Mouse (Mus musculus) MEL (cell line): ENCODE results near the gene Pnpla1. TPM values are rescaled to one million over a fixed set of nuclear protein-coding genes. Genes with fewer than 3 reads are reported as not detected.

Experiments used
- DNase-seq: peaks from one replicate; pipeline ENCODE4 v3.0.0; 2011; ENCODE audit warnings: low read depth, low spot score
- H3K27ac ChIP-seq: 2 replicates; pipeline ENCODE4 v1.5.1; 2012; ENCODE audit warnings: low read depth, mild to moderate bottlenecking, control low read depth, low read length, moderate library complexity; ENCODE audit not compliant: control insufficient read depth
- H3K27me3 ChIP-seq, 2 experiments: fragments of 150-350 bp in 1 of 2; sonication (generic) in 1 of 2; 2 replicates each; pipeline ENCODE4 v1.6.1; 2012; ENCODE audit warnings: low read length in 2 of 2, mild to moderate bottlenecking in 2 of 2, improper control_type of control experiment in 1 of 2, moderate library complexity in 1 of 2; ENCODE audit not compliant: insufficient read depth in 2 of 2, control insufficient read depth in 1 of 2
- H3K36me3 ChIP-seq, 2 experiments: 2 replicates each; pipeline ENCODE4 v1.6.1; 2012 to 2014; ENCODE audit warnings: low read length in 2 of 2, improper control_type of control experiment in 1 of 2, inconsistent platforms in 1 of 2, mild to moderate bottlenecking in 1 of 2; ENCODE audit not compliant: insufficient read depth in 2 of 2, control insufficient read depth in 1 of 2
- H3K4me1 ChIP-seq, 2 experiments: fragments of 150-350 bp in 1 of 2; sonication (generic) in 1 of 2; 2 replicates each; pipeline ENCODE4 v1.6.1; 2012; ENCODE audit warnings: low read length in 2 of 2, improper control_type of control experiment in 1 of 2, mild to moderate bottlenecking in 1 of 2; ENCODE audit not compliant: insufficient read depth in 2 of 2, control insufficient read depth in 1 of 2
- H3K4me3 ChIP-seq, 2 experiments: fragments of 150-350 bp in 1 of 2; sonication (generic) in 1 of 2; 2 replicates each; pipeline ENCODE4 v1.5.1; 2012; ENCODE audit warnings: low read depth in 2 of 2, low read length in 2 of 2, mild to moderate bottlenecking in 2 of 2, moderate library complexity in 2 of 2, control low read depth in 1 of 2, improper control_type of control experiment in 1 of 2; ENCODE audit not compliant: control insufficient read depth in 1 of 2, insufficient read depth in 1 of 2
- H3K79me2 ChIP-seq: 2 replicates; pipeline ENCODE4 v1.6.1; 2012; ENCODE audit warnings: mild to moderate bottlenecking, low read length, moderate library complexity; ENCODE audit not compliant: control insufficient read depth, poor library complexity, insufficient read depth
- H3K9ac ChIP-seq: 2 replicates; pipeline ENCODE4 v1.6.1; 2012; ENCODE audit warnings: low read depth, mild to moderate bottlenecking, control low read depth, low read length, moderate library complexity; ENCODE audit not compliant: control insufficient read depth, poor library complexity, severe bottlenecking
- H3K9me3 ChIP-seq: fragments of 150-350 bp; sonication (generic); replicated peaks from 2 replicates; pipeline ENCODE4 v1.6.1; 2012; ENCODE audit warnings: mild to moderate bottlenecking, low read length, improper control_type of control experiment, moderate library complexity; ENCODE audit not compliant: insufficient read depth
- BHLHE40 ChIP-seq: IDR thresholded peaks from 2 replicates; pipeline ENCODE4 v1.6.1; 2012; ENCODE audit warnings: low read depth, mild to moderate bottlenecking, inconsistent platforms, low read length, improper control_type of control experiment, borderline replicate concordance
- CHD1 ChIP-seq: IDR thresholded peaks from 2 replicates; pipeline ENCODE4 v1.6.1; 2012; ENCODE audit warnings: low read depth, mild to moderate bottlenecking, inconsistent platforms, low read length, improper control_type of control experiment
- CTCF ChIP-seq, 3 experiments: IDR thresholded peaks in 2 of 3; conservative IDR thresholded peaks in 1 of 3; 2 replicates each; pipeline ENCODE4 v1.5.1; 2011 to 2012; ENCODE audit warnings: low read length in 3 of 3, low read depth in 2 of 3, mild to moderate bottlenecking in 2 of 3, improper control_type of control experiment in 1 of 3, inconsistent platforms in 1 of 3, mixed read lengths in 1 of 3, moderate library complexity in 1 of 3; ENCODE audit not compliant: control insufficient read depth in 1 of 3, insufficient read depth in 1 of 3, poor library complexity in 1 of 3, severe bottlenecking in 1 of 3
- EP300 ChIP-seq, 2 experiments: IDR thresholded peaks; 2 replicates each; pipeline ENCODE4 v1.6.1; 2011; ENCODE audit warnings: improper control_type of control experiment in 2 of 2, low read length in 2 of 2, low read depth in 1 of 2, mild to moderate bottlenecking in 1 of 2
- GABPA ChIP-seq: IDR thresholded peaks from 2 replicates; pipeline ENCODE4 v1.6.1; 2012; ENCODE audit warnings: low read depth, mild to moderate bottlenecking, inconsistent platforms, low read length, improper control_type of control experiment, moderate library complexity
- GATA1 ChIP-seq: IDR thresholded peaks from 2 replicates; pipeline ENCODE4 v1.6.1; 2011; ENCODE audit warnings: low read depth, low read length, improper control_type of control experiment
- JUND ChIP-seq: IDR thresholded peaks from 2 replicates; pipeline ENCODE4 v1.6.1; 2011; ENCODE audit warnings: low read depth, mild to moderate bottlenecking, improper control_type of control experiment, low read length
- MAFK ChIP-seq: IDR thresholded peaks from 2 replicates; pipeline ENCODE4 v1.6.1; 2011; ENCODE audit warnings: low read depth, mild to moderate bottlenecking, low read length, improper control_type of control experiment, borderline replicate concordance
- MAZ ChIP-seq: IDR thresholded peaks from 2 replicates; pipeline ENCODE4 v1.6.1; 2012; ENCODE audit warnings: low read depth, mild to moderate bottlenecking, inconsistent platforms, low read length, improper control_type of control experiment
- MYB ChIP-seq: IDR thresholded peaks from 2 replicates; pipeline ENCODE4 v1.6.1; 2011; ENCODE audit warnings: mild to moderate bottlenecking, low read depth, low read length, improper control_type of control experiment
- MYC ChIP-seq: IDR thresholded peaks from 2 replicates; pipeline ENCODE4 v1.6.1; 2011; ENCODE audit warnings: low read depth, mild to moderate bottlenecking, low read length, improper control_type of control experiment, moderate library complexity
- NELFE ChIP-seq: IDR thresholded peaks from 2 replicates; pipeline ENCODE4 v1.6.1; 2011; ENCODE audit warnings: low read depth, low read length, improper control_type of control experiment
- NRF1 ChIP-seq: IDR thresholded peaks from 2 replicates; pipeline ENCODE4 v1.6.1; 2014; ENCODE audit warnings: low read depth, mild to moderate bottlenecking, inconsistent platforms, low read length, improper control_type of control experiment, moderate library complexity; ENCODE audit not compliant: poor library complexity, insufficient read depth, severe bottlenecking
- POLR2A ChIP-seq, 2 experiments: IDR thresholded peaks; 2 replicates each; pipeline ENCODE4 v1.6.1; 2011 to 2012; ENCODE audit warnings: low read length in 2 of 2, mild to moderate bottlenecking in 2 of 2, control low read depth in 1 of 2, improper control_type of control experiment in 1 of 2, low read depth in 1 of 2, moderate library complexity in 1 of 2; ENCODE audit not compliant: control insufficient read depth in 1 of 2, insufficient read depth in 1 of 2, poor library complexity in 1 of 2
- RAD21 ChIP-seq: IDR thresholded peaks from 2 replicates; pipeline ENCODE4 v1.6.1; 2011; ENCODE audit warnings: mild to moderate bottlenecking, low read depth, low read length, improper control_type of control experiment
- SMC3 ChIP-seq: IDR thresholded peaks from 2 replicates; pipeline ENCODE4 v1.6.1; 2011; ENCODE audit warnings: low read depth, low read length, improper control_type of control experiment
- TBP ChIP-seq: IDR thresholded peaks from 2 replicates; pipeline ENCODE4 v1.8.0; 2011; ENCODE audit warnings: low read depth, low read length, improper control_type of control experiment
- TCF12 ChIP-seq: IDR thresholded peaks from 2 replicates; pipeline ENCODE4 v1.6.1; 2014; ENCODE audit warnings: low read depth, mild to moderate bottlenecking, inconsistent platforms, low read length, improper control_type of control experiment, moderate library complexity
- UBTF ChIP-seq: IDR thresholded peaks from 2 replicates; pipeline ENCODE4 v1.6.1; 2012; ENCODE audit warnings: low read depth, mild to moderate bottlenecking, inconsistent platforms, low read length, improper control_type of control experiment, moderate library complexity, borderline replicate concordance; ENCODE audit not compliant: insufficient read depth
- USF1 ChIP-seq: IDR thresholded peaks from 2 replicates; pipeline ENCODE4 v1.6.1; 2014; ENCODE audit warnings: low read depth, mild to moderate bottlenecking, inconsistent platforms, low read length, improper control_type of control experiment, moderate library complexity
- ZC3H11A ChIP-seq: IDR thresholded peaks from 2 replicates; pipeline ENCODE4 v1.6.1; 2012; ENCODE audit warnings: low read depth, mild to moderate bottlenecking, inconsistent platforms, low read length, improper control_type of control experiment
- ZKSCAN1 ChIP-seq: IDR thresholded peaks from 2 replicates; pipeline ENCODE4 v1.6.1; 2012; ENCODE audit warnings: low read depth, mild to moderate bottlenecking, inconsistent platforms, low read length, improper control_type of control experiment, moderate library complexity
- ZMIZ1 ChIP-seq: IDR thresholded peaks from 2 replicates; pipeline ENCODE4 v1.6.1; 2012; ENCODE audit warnings: low read depth, mild to moderate bottlenecking, inconsistent platforms, low read length, improper control_type of control experiment, moderate library complexity
- ZNF384 ChIP-seq: IDR thresholded peaks from 2 replicates; pipeline ENCODE4 v1.6.1; 2012; ENCODE audit warnings: low read depth, mild to moderate bottlenecking, inconsistent platforms, low read length, improper control_type of control experiment
- polyA plus RNA-seq, 2 experiments: library from polyadenylated mRNA; stranded (reverse) in 1 of 2; unstranded in 1 of 2; fragments of >175 nt in 1 of 2; fragments of >200 nt in 1 of 2; gene quantifications; 2 replicates each; pipeline versions ENCODE4 v1.2.1 to v1.2.4; 2012; ENCODE audit warnings: low replicate concordance in 2 of 2, low read depth in 1 of 2; ENCODE audit not compliant: insufficient read length in 2 of 2, insufficient read depth in 1 of 2, missing spikeins in 1 of 2
- total RNA-seq: library from RNA; depleted of rRNA; stranded (reverse); fragments of 300-350 nt; gene quantifications from 2 replicates; pipeline ENCODE4 v1.2.3, GENCODE M21; 2012

The Pnpla1 gene
- total and polyA plus RNA-seq, 3 experiments: 0.08 to 0.38 TPM; not detected in 1

GRCm38 (mm10) chr17:28855166-28855885 lies 2.9 kb upstream of the Pnpla1 start:
- Histone ChIP-seq H3K9me3 (no peaks in the 10 kb centered on the region), H3K4me3 (no peak overlapping the region), H3K36me3 (no peaks in the 10 kb centered on the region), H3K27ac (no peak overlapping the region), H3K27me3 (no peaks in the 10 kb centered on the region; a peak in 1 of 4 replicates), H3K9ac (no peak overlapping the region), H3K4me1 (no peaks in the 10 kb centered on the region), H3K79me2 (no peaks in the 10 kb centered on the region)
- TF ChIP-seq RAD21 (peak; percentile 72), CHD1 (no peak), CTCF (IDR thresholded peaks at IDR 0.05 in 2 of 3, conservative IDR thresholded peaks at IDR 0.05 in 1 of 3; ENCODE audit: control insufficient read depth in 1 of 3, insufficient read depth in 1 of 3, low read depth in 2 of 3, low read length in 3 of 3, poor library complexity in 1 of 3, severe bottlenecking in 1 of 3) (peak; percentile 60 to 89 (median 86)), MAZ (no peak), MYC (0 out of 2 replicates have a peak, but pooled peaks have one; percentile 38), SMC3 (peak; percentile 78), ZC3H11A (peak; percentile 49; the same call in 1 of the 2 replicates)
- DNase-seq: peak; percentile 82

GRCm38 (mm10) chr17:28856030-28856429 lies 2.2 kb upstream of the Pnpla1 start:
- no peak overlapping the region for H3K4me3 ChIP-seq
- H3K4me1 ChIP-seq: no peaks in the 10 kb centered on the region
- H3K27me3 ChIP-seq: peaks cover 0 to 1% of the 10 kb centered on the region in 2 experiments; a peak in 1 of 4 replicates
- no peaks in the 10 kb centered on the region for H3K79me2 ChIP-seq
- H3K9me3 ChIP-seq: no peaks in the 10 kb centered on the region
- no peak for DNase-seq
- no peak overlapping the region for H3K9ac ChIP-seq
- no peaks in the 10 kb centered on the region for H3K36me3 ChIP-seq
- TF ChIP-seq GATA1: no peak
- TF ChIP-seq NRF1: no peak
- TF ChIP-seq JUND: no peak
- no peak for TF ChIP-seq ZMIZ1
- no peak for TF ChIP-seq RAD21
- no peak for TF ChIP-seq ZC3H11A
- H3K27ac ChIP-seq: no peak overlapping the region

GRCm38 (mm10) chr17:28863926-28864325 lies 5.7 kb downstream of the Pnpla1 start:
- Histone ChIP-seq H3K79me2 (no peaks in the 10 kb centered on the region), H3K4me1 (peaks cover 0 to 2% of the 10 kb centered on the region in 2 experiments; a peak in 1 of 4 replicates), H3K4me3 (no peak overlapping the region), H3K36me3 (no peaks in the 10 kb centered on the region), H3K9ac (no peak overlapping the region), H3K9me3 (no peaks in the 10 kb centered on the region), H3K27ac (no peak overlapping the region), H3K27me3 (peaks cover 0 to 4% of the 10 kb centered on the region in 2 experiments; a peak in 1 of 4 replicates)
- DNase-seq: no peak
- no peak for TF ChIP-seq ZC3H11A
- no peak for TF ChIP-seq ZNF384
- TF ChIP-seq GABPA: no peak
- TF ChIP-seq UBTF: no peak
- TF ChIP-seq TBP: no peak
- no peak for TF ChIP-seq RAD21
- TF ChIP-seq SMC3: no peak
- TF ChIP-seq USF1: no peak
- no peak for TF ChIP-seq ZKSCAN1
- TF ChIP-seq MYB: no peak
- TF ChIP-seq POLR2A (IDR thresholded peaks at IDR 0.05; ENCODE audit: control insufficient read depth in 1 of 2, insufficient read depth in 1 of 2, low read depth in 1 of 2, low read length in 2 of 2, poor library complexity in 1 of 2): no peak
- no peak for TF ChIP-seq MAFK
- no peak for TF ChIP-seq MYC
- TF ChIP-seq BHLHE40: no peak
- TF ChIP-seq CHD1: no peak
- TF ChIP-seq TCF12: no peak
- no peak for TF ChIP-seq EP300 (IDR thresholded peaks at IDR 0.05; ENCODE audit: low read depth in 1 of 2, low read length in 2 of 2)
- no peak for TF ChIP-seq NELFE
